Mouse (Mus musculus) MEL (cell line): Measurements from ENCODE around the gene Rab33b.

Experiments used
- BHLHE40 ChIP-seq: IDR thresholded peaks from 2 replicates; pipeline ENCODE4 v1.6.1; 2012; ENCODE audit warnings: low read depth, mild to moderate bottlenecking, inconsistent platforms, low read length, improper control_type of control experiment, borderline replicate concordance
- SMC3 ChIP-seq: IDR thresholded peaks from 2 replicates; pipeline ENCODE4 v1.6.1; 2011; ENCODE audit warnings: low read depth, low read length, improper control_type of control experiment

DNA sequence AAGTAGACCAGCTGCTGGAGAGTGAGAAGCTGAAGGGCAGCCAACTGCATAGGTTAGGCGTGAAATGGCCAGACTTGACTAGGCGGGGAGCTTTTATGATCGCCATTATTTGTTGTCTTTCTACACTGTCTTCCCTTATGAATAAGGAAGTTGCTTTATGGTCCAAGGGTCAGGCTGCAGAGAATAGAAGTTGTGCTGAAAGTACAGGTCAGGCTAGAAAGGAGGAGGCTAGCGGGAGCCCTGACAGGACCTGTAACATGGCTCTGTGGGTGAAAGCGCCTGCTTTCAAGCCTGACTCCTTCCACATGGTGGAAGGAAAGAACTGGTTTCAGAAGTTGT, 48.5 kb downstream of the Rab33b start:
- TF ChIP-seq SMC3 (no peak), BHLHE40 (no peak)
